Mouse (Mus musculus) liver, embryonic 18 days (tissue): ENCODE measurements around the gene P2rx5. TPM values are rescaled to one million over a fixed set of nuclear protein-coding genes. Genes with fewer than 3 reads are reported as not detected.

Source experiments
- polyA plus RNA-seq: library from polyadenylated mRNA; depleted of rRNA; stranded (reverse); fragments of >200 nt; gene quantifications from 2 replicates; pipeline ENCODE4 v1.2.3, GENCODE M21; 2012; rRNA removed

Gene P2rx5
- 0.09 and 0.14 TPM in 2 replicates for polyA plus RNA-seq

GRCm38 (mm10) chr11:73159957-73160810, at the start of gene P2rx5:
Gene P2rx5 (plus strand): TSS chr11:73160421.

GRCm38 (mm10) chr11:73137591-73138501, 22.4 kb upstream of the P2rx5 start, which contains the start of gene Haspin:
Gene Haspin (minus strand): TSS chr11:73138294.

GRCm38 (mm10) chr11:73176608-73177508, 16.6 kb downstream of the P2rx5 start, which contains the start of the genes Emc6 and Tax1bp3:
Gene Emc6 (minus strand): TSS chr11:73177037.
Gene Tax1bp3 (plus strand): TSS chr11:73177083.

DNA sequence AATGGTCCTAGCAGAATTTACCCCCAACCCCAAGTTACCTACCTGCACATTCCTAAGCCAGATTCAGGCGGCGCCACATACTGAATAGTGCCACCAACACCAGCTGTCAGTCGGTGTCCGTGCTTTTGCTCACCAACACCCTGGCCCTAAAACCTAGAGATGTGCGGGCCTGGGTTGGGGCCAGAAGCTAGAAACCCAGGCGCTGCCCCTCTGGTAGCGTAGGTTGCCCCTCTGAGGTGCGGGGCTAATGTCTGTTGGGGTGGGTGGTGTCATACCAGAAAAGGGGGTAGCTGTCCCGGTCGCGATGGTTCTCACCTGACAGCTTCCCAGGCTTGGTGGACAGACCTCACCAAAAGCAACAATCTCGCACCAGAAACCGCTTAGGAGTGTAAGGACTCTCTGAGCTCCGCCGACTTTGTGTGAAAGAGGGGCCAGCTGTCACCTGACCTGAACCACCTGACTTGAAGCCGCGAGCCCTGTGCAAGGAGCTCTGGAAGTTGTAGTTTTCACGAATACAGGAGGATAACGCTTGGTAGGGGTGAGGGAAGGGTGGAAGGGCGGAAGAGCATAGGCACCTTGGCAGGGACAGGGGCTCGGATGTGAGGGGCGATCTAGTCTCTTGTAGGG, 38.5 kb downstream of the P2rx5 start, which contains the start of gene Ctns:
Gene Ctns (minus strand): TSS at position 440 of the 627 bp plus-strand sequence.

GRCm38 (mm10) chr11:73199230-73199712, 39.0 kb downstream of the P2rx5 start, which contains the start of gene Shpk:
Gene Shpk (plus strand): TSS chr11:73199460.

Other genes with a start within 250 kb of the P2rx5 start
- 12.5 and 14.7 TPM in 2 replicates for gene Atp2a3, start 199.3 kb upstream of the P2rx5 start, polyA plus RNA-seq
- gene P2rx1, start 161.3 kb upstream of the P2rx5 start, polyA plus RNA-seq: 5.1 and 5.6 TPM in 2 replicates
- gene Camkk1, start 141.4 kb upstream of the P2rx5 start, polyA plus RNA-seq: 1.00 and 1.2 TPM in 2 replicates
- 1.8 TPM in 2 replicates for gene Ncbp3, start 112.6 kb upstream of the P2rx5 start, polyA plus RNA-seq
- gene Itgae, start 69.8 kb upstream of the P2rx5 start, polyA plus RNA-seq: 0.16 and 0.22 TPM in 2 replicates
- 2.7 and 2.9 TPM in 2 replicates for gene Haspin, start 22.1 kb upstream of the P2rx5 start, polyA plus RNA-seq
- 61.5 and 63.4 TPM in 2 replicates for gene Emc6, start 16.6 kb downstream of the P2rx5 start, polyA plus RNA-seq
- 15.3 and 18.9 TPM in 2 replicates for gene Tax1bp3, start 16.7 kb downstream of the P2rx5 start, polyA plus RNA-seq
- 5.9 TPM in 2 replicates for gene Ctns, start 38.6 kb downstream of the P2rx5 start, polyA plus RNA-seq
- 5.4 and 5.6 TPM in 2 replicates for gene Shpk, start 39.0 kb downstream of the P2rx5 start, polyA plus RNA-seq
- 0.29 and 0.50 TPM in 2 replicates for gene Trpv1, start 73.9 kb downstream of the P2rx5 start, polyA plus RNA-seq
- gene Trpv3, start 107.0 kb downstream of the P2rx5 start, polyA plus RNA-seq: 0.02 TPM in 2 replicates
- gene Aspa, start 169.2 kb downstream of the P2rx5 start, polyA plus RNA-seq: 6.0 and 6.2 TPM in 2 replicates
- gene Gm49340, start 169.3 kb downstream of the P2rx5 start, polyA plus RNA-seq: 0.18 and 0.23 TPM in 2 replicates
- gene Spata22, start 169.3 kb downstream of the P2rx5 start, polyA plus RNA-seq: 4.5 and 5.3 TPM in 2 replicates
- gene Olfr20, start 190.4 kb downstream of the P2rx5 start, polyA plus RNA-seq: 0.54 and 0.66 TPM in 2 replicates
- gene Olfr376, start 210.8 kb downstream of the P2rx5 start, polyA plus RNA-seq: not detected in 2 replicates
- not detected in 2 replicates for gene Olfr1, start 239.2 kb downstream of the P2rx5 start, polyA plus RNA-seq